Mouse (Mus musculus): Measurements from ENCODE around the gene Rnf115. TPM values are rescaled to one million over a fixed set of nuclear protein-coding genes. Genes with fewer than 3 reads are reported as not detected.

The Rnf115 gene
- polyA plus RNA-seq, 1 experiment from 2014 or later: 42.0 TPM

DNA sequence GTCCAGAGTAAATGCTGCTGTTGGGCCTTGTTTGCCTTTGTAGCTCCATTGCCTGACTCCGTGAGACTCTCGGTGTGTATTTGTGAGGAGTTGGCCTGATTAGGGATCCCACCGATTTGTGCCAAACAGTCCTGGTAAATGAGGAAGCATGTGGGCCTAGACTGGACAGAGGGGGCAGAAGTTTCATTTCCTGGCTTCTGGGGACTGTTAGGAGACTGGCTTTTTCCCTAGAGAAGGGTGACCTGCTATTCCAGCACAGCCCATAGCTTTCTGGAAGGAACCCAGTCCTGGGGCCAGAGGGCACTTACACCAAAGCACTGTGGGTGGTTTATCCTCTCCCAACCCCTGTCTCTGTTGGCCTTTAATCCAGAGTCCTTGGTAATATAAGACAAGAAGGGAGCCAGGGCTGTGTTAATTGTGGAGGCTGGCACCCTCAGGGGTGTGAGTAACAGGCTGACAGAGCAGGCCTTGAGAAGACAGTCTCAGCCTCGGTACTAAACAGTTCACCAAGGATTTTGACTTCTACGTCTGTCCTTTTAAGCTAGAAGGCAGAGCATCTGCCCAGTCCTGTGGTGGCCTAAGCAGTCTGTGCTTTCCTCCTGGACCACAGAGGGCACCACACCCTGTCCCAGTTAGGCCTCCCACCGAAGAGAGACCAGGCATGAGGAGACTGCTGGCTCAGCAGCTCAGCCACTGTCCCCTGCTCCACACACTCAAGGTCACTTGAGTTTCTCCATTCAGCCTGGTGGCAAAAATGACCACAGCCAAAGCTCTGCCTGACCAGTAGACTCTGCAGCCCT lies 92.9 kb downstream of the Rnf115 start:
- Histone ChIP-seq H3K36me3 (no peaks in the 10 kb centered on the region), H3K27ac (replicated peaks) (no peak overlapping the region), H3K27me3 (no peaks in the 10 kb centered on the region), H3K4me1 (no peaks in the 10 kb centered on the region), H3K4me2 (replicated peaks) (no peak overlapping the region), H3K4me3 (replicated peaks) (no peak overlapping the region), H3K9ac (no peak overlapping the region), H3K9me3 (replicated peaks) (no peaks in the 10 kb centered on the region)
- WGBS: 72% methylated on average over 6 of the region's 6 CpGs
- ATAC-seq (ENCODE audit: insufficient number of reproducible peaks, low FRiP score, low TSS enrichment, low read depth): no peak

DNA sequence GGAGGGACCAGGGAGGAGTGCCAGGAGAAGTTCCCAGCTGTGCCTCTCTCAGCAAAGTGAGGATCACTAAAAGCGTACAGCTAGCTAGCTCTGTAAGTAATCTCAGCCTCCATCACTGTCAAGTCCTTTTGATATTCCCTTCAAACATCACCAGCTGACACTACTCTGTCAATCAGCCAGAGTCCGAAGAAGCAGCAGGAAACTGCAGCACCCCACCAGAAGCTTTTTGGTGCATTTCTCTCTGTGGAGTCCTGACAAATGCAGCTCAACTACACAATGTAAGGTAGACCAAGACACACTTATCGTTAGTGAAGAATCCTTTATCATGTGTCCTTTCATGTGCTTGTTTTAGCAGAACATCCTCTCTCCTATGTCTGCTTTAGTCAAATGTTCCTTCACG lies 94.1 kb downstream of the Rnf115 start:
- Histone ChIP-seq H3K9ac (no peak overlapping the region), H3K4me3 (replicated peaks) (no peak overlapping the region), H3K27me3 (no peaks in the 10 kb centered on the region), H3K4me1 (no peaks in the 10 kb centered on the region), H3K36me3 (no peaks in the 10 kb centered on the region), H3K9me3 (replicated peaks) (no peaks in the 10 kb centered on the region), H3K4me2 (replicated peaks) (no peak overlapping the region), H3K27ac (replicated peaks) (no peak overlapping the region)
- no peak for ATAC-seq (ENCODE audit: insufficient number of reproducible peaks, low FRiP score, low TSS enrichment, low read depth)
- WGBS: 82% methylated on average over 4 of the region's 4 CpGs

DNA sequence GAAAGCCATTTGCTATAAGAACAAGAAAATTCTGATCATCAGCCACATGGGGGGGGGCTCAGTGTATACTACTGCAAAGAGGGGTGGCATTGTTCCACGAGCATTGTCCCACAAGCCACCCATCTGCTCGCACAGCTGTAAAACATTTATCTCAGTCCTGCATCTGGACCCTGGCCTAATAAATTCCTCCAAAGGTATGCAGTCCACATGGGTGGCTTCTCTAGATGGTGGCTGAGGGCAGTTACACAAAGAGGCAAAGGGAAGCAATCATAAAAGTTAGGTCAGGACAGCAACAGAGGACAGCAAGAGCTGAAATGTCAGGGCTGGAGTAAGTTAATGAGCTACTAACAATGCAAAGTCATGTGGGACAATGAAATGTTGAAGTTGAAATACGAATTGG lies 96.2 kb downstream of the Rnf115 start:
- no peaks in the 10 kb centered on the region for H3K36me3 ChIP-seq
- no peak overlapping the region for H3K9ac ChIP-seq
- H3K4me2 ChIP-seq (replicated peaks): no peak overlapping the region
- WGBS: 57% methylated on average over 3 of the region's 3 CpGs
- H3K4me3 ChIP-seq (replicated peaks): no peak overlapping the region
- no peak for ATAC-seq (ENCODE audit: insufficient number of reproducible peaks, low FRiP score, low TSS enrichment, low read depth)
- no peaks in the 10 kb centered on the region for H3K27me3 ChIP-seq
- H3K27ac ChIP-seq (replicated peaks): no peak overlapping the region
- H3K9me3 ChIP-seq (replicated peaks): no peaks in the 10 kb centered on the region
- no peaks in the 10 kb centered on the region for H3K4me1 ChIP-seq

DNA sequence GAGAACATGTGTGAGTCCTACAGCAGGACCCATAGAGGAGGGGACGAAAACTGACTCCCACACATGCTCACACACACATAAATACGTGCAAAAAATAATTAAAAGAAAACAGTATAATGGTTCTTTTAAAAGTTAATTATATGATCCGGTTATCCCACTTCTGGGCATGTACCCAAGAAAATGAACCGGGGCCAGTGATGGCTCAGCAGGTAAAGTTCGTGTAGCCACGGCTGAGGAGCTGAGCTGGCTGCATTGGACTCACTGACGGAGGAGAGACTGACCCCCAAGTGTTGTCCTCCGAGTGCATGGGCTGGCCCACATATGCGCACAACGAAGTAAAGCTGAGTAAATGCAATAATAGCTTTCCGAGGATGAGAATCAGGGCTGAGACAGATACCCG lies 97.2 kb downstream of the Rnf115 start:
- Histone ChIP-seq H3K9ac (no peak overlapping the region), H3K4me3 (replicated peaks) (no peak overlapping the region), H3K36me3 (no peaks in the 10 kb centered on the region), H3K4me2 (replicated peaks) (no peak overlapping the region), H3K9me3 (replicated peaks) (no peaks in the 10 kb centered on the region), H3K27me3 (no peaks in the 10 kb centered on the region), H3K4me1 (no peaks in the 10 kb centered on the region), H3K27ac (replicated peaks) (no peak overlapping the region)
- WGBS: 77% methylated on average over 12 of the region's 12 CpGs
- no peak for ATAC-seq (ENCODE audit: insufficient number of reproducible peaks, low FRiP score, low TSS enrichment, low read depth)

DNA sequence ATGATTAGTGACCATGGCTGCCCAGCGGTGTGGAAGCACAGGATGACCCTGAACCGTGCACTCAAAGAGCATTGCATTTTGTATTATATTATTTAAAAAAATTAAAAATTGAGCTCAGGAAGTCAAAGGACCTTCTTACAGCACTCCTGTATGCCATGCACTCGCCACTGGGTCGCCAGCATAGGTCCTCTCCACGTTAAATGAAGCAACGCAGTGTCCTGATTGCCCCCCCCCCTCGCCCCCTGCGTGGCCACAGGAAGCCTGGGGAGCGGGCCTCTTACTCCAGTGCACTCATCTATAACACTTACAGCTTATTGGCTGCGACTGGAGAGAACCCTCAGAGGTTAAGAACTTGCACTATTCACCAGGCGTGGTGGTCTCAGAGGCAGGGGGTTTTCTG lies 97.8 kb downstream of the Rnf115 start:
- H3K9ac ChIP-seq: no peak overlapping the region
- 43% methylated on average over 11 of the region's 11 CpGs for WGBS
- no peaks in the 10 kb centered on the region for H3K27me3 ChIP-seq
- H3K4me1 ChIP-seq: no peaks in the 10 kb centered on the region
- no peak overlapping the region for H3K27ac ChIP-seq (replicated peaks)
- ATAC-seq (ENCODE audit: insufficient number of reproducible peaks, low FRiP score, low TSS enrichment, low read depth): no peak
- no peak overlapping the region for H3K4me3 ChIP-seq (replicated peaks)
- H3K9me3 ChIP-seq (replicated peaks): no peaks in the 10 kb centered on the region
- no peaks in the 10 kb centered on the region for H3K36me3 ChIP-seq
- no peak overlapping the region for H3K4me2 ChIP-seq (replicated peaks)

DNA sequence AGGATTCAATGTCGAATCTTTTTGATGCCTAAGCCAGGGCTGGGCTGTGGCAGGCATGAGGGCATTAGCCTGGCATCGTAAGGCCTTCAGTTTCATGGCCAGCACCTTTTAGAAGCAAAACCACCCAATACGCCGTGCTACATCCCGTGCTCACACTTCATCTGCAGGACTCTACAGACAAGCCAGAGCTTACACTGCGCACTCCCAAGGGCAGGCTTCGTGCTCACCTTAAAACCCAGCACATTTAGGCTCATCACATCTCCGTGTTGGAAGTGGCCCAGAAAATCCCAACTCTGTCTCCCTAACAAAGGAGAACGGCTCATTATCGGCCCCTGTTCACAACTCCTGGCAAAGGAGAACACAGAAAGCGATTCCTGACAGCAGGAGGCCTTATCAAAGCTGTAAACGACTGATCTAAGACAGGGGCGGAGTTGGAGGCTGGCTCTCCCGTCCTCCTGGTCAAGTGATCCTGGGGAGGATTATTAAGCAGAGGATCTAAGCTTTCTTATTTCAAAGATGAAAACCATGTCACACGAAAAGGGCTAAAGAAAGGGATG lies 100.9 kb downstream of the Rnf115 start:
- no peaks in the 10 kb centered on the region for H3K36me3 ChIP-seq
- H3K27me3 ChIP-seq: no peaks in the 10 kb centered on the region
- no peaks in the 10 kb centered on the region for H3K9me3 ChIP-seq (replicated peaks)
- 51% methylated on average over 15 of the region's 15 CpGs for WGBS
- no peak overlapping the region for H3K9ac ChIP-seq
- no peaks in the 10 kb centered on the region for H3K4me1 ChIP-seq
- no peak for ATAC-seq (ENCODE audit: insufficient number of reproducible peaks, low FRiP score, low TSS enrichment, low read depth)
- H3K4me3 ChIP-seq (replicated peaks): no peak overlapping the region
- no peak overlapping the region for H3K4me2 ChIP-seq (replicated peaks)
- no peak overlapping the region for H3K27ac ChIP-seq (replicated peaks)

DNA sequence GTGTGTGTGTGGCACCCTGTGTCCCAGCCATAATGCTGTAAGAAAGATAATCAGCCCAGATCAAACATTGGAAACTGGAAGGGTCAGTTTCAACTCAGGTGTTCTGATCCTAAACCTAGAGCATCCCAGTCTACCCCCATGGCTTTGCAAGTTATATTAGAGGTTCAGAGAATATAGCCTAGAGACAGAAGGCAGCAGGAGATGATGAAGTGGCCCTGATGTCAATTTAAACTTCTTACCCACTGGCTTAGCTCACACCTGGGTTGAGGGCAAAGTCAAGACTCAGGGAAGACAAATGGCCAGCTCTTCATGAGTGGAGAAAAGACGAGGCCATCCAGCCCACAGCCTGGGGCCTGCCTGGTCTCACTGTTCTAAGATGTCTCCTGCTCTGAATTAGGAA lies 101.5 kb downstream of the Rnf115 start, which contains the start of the genes Pdzk1 and Cd160:
TSS of gene Pdzk1 (plus strand) at position 301 of the 400 bp plus-strand sequence.
TSS of gene Cd160 (minus strand) at position 368 of the 400 bp plus-strand sequence.
- Histone ChIP-seq H3K9ac (no peak within 1 kb of the TSS), H3K9me3 (replicated peaks) (no peaks in the 10 kb centered on the region), H3K27ac (replicated peaks) (no peak within 1 kb of the TSS), H3K4me3 (replicated peaks) (no peak within 1 kb of the TSS), H3K4me1 (no peaks in the 10 kb centered on the region), H3K4me2 (replicated peaks) (no peak within 1 kb of the TSS), H3K27me3 (no peaks in the 10 kb centered on the region), H3K36me3 (no peaks in the 10 kb centered on the region)
- WGBS: 57% methylated on average over 1 of the region's 1 CpGs
- no peak for ATAC-seq (ENCODE audit: insufficient number of reproducible peaks, low FRiP score, low TSS enrichment, low read depth)

DNA sequence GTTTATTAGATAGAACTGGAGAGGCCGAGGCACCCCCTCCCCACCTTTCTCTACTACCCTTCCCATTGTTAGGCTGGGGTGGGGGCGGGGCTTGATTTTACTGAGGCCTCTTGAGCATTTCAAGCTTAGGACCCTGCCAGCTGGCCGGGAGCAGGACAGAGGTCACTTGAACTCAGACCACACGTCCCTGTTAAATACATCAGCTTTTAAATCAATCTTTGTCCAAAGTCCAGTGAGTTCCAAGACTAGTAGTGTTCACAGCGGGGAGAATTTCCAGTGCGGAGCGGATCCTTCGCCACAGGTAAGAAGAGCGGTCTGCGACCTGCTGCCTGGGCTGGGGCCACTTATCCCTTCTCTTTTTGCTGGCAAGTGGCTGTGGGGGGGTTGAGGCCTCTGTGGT lies 102.4 kb downstream of the Rnf115 start:
- Histone ChIP-seq H3K36me3 (no peaks in the 10 kb centered on the region), H3K9ac (no peak overlapping the region), H3K27me3 (no peaks in the 10 kb centered on the region), H3K4me1 (no peaks in the 10 kb centered on the region), H3K27ac (replicated peaks) (no peak overlapping the region), H3K4me2 (replicated peaks) (no peak overlapping the region), H3K4me3 (replicated peaks) (no peak overlapping the region), H3K9me3 (replicated peaks) (no peaks in the 10 kb centered on the region)
- WGBS: 83% methylated on average over 10 of the region's 10 CpGs
- no peak for ATAC-seq (ENCODE audit: insufficient number of reproducible peaks, low FRiP score, low TSS enrichment, low read depth)

DNA sequence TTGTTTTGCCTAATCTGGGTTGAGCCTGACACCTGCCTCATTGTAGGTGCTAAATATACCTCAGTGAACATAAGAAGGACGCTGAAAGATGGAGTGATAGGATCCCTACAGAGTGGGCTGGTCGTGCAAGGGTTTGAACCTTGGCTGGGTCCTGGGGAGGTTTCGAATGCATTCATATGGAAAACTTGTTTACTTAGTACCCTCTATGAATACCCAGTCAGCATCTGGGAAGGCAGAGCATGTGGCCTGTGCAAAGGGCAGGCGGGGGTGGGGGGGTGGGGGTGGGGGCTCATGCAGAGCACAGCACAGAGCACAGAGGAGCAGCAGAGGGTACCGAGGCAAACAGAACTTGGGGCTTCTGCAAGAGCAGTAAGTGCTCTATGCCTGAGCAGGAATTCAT lies 105.5 kb downstream of the Rnf115 start:
- ATAC-seq (ENCODE audit: insufficient number of reproducible peaks, low FRiP score, low TSS enrichment, low read depth): no peak
- no peak overlapping the region for H3K9ac ChIP-seq
- no peaks in the 10 kb centered on the region for H3K4me1 ChIP-seq
- no peak overlapping the region for H3K27ac ChIP-seq (replicated peaks)
- H3K27me3 ChIP-seq: no peaks in the 10 kb centered on the region
- no peak overlapping the region for H3K4me2 ChIP-seq (replicated peaks)
- no peaks in the 10 kb centered on the region for H3K36me3 ChIP-seq
- 48% methylated on average over 5 of the region's 5 CpGs for WGBS
- no peak overlapping the region for H3K4me3 ChIP-seq (replicated peaks)
- H3K9me3 ChIP-seq (replicated peaks): no peaks in the 10 kb centered on the region

DNA sequence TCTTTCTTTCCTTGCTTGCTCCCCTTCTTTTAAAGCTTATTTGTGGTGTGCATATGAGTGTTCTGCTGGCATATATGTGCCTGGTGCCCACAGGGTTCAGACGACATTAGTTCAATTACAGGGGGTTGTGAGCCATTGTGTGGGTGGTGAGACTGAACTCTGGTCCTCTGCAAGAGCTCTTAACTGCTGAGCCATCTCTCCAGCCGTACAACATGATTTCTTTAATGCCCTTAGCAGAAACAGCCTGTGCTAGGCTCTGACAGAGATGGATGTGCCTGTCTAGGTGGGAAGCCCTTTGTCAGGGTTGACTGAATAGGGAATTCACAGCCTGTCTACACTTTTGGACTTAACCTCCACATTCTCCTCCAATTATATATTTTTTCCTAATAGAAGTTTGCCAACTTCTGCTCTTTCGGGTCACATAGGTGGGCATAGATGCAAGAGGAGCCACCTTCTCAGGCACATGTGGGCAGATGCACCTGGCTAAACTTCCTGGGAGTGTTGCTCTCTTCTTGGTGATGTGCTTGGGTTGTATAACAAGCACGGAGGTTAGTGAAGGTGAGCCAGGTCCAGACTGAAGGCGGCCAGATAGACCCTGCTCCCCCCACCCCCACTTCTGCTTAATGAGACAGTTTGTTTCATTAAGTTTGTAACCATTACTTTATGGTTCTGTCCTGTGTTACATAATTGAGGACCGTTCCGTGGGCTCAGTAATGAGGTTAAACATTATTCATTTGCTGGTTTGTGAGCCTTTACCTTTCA lies 107.3 kb downstream of the Rnf115 start:
- WGBS: 79% methylated on average over 7 of the region's 7 CpGs
- Histone ChIP-seq H3K4me3 (replicated peaks) (no peak overlapping the region), H3K27ac (replicated peaks) (no peak overlapping the region), H3K27me3 (no peaks in the 10 kb centered on the region), H3K9ac (no peak overlapping the region), H3K4me2 (replicated peaks) (no peak overlapping the region), H3K36me3 (no peaks in the 10 kb centered on the region), H3K4me1 (no peaks in the 10 kb centered on the region), H3K9me3 (replicated peaks) (no peaks in the 10 kb centered on the region)
- ATAC-seq (ENCODE audit: insufficient number of reproducible peaks, low FRiP score, low TSS enrichment, low read depth): no peak

DNA sequence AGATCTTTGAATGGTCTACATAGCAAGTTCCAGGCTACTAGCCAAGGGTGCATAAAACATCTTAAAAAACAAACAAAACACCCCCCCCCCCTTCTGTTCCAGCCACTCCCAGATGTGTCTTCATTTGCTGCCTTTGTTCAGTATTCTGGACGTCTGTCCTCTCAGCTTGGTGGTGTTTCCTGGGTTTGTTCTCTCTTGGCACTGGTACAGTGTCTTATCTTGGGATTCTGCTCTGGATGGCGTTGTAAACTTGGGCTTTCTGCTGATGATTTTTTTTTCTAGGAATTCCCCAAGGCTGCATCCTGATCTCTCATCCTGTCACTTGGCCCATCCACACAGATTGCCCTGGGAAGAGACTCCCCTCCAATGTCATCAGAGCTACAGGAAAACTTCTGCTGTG lies 109.0 kb downstream of the Rnf115 start:
- no peaks in the 10 kb centered on the region for H3K27me3 ChIP-seq
- WGBS: 75% methylated on average over 2 of the region's 2 CpGs
- ATAC-seq (ENCODE audit: insufficient number of reproducible peaks, low FRiP score, low TSS enrichment, low read depth): no peak
- H3K9ac ChIP-seq: no peak overlapping the region
- no peak overlapping the region for H3K4me2 ChIP-seq (replicated peaks)
- no peaks in the 10 kb centered on the region for H3K36me3 ChIP-seq
- H3K4me1 ChIP-seq: no peaks in the 10 kb centered on the region
- no peak overlapping the region for H3K4me3 ChIP-seq (replicated peaks)
- H3K9me3 ChIP-seq (replicated peaks): no peaks in the 10 kb centered on the region
- no peak overlapping the region for H3K27ac ChIP-seq (replicated peaks)

All from embryonic facial prominence, embryonic 15.5 days (tissue).